ENCODE assay signal across 10 mouse cellular contexts in genomic region chr1:130740227-130740648, GRCm38 (mm10). TPM values are rescaled to one million over a fixed set of nuclear protein-coding genes. Genes with fewer than 3 reads are reported as not detected.
DNase-seq lines count a peak whose midpoint lies in the region; ATAC-seq and TF ChIP-seq lines count a peak whose summit lies in the region.
"Had no signal": no experiment of that assay in that cellular context is flagged by ENCODE, and none has a peak within 500 bp of the region (broad histone marks: within the 10 kb centered on the region; RNA-seq: fewer than 3 reads in every experiment).

No protein-coding gene starts in this region.

- ATAC-seq in forebrain, embryonic 14.5 days: no peak
- ATAC-seq in forebrain, embryonic 12.5 days (ENCODE audit: low FRiP score): no peak
- ATAC-seq in intestine, postnatal 0 days: no peak

- TF ChIP-seq CTCF in intestine, postnatal 0 days (IDR thresholded peaks at IDR 0.05; ENCODE audit: low read depth): no peak

- WGBS in forebrain, embryonic 14.5 days: 70% methylated on average over 4 of the region's 4 CpGs
- WGBS in forebrain, embryonic 12.5 days: 84% methylated on average over 4 of the region's 4 CpGs
- WGBS in intestine, postnatal 0 days: 44% methylated on average over 4 of the region's 4 CpGs

- H3K27ac ChIP-seq in forebrain, embryonic 14.5 days (ENCODE audit: low read depth, low read length): no peak overlapping the region
- H3K27ac ChIP-seq in forebrain, embryonic 12.5 days: no peak overlapping the region
- H3K27ac ChIP-seq in intestine, postnatal 0 days (ENCODE audit: low read depth, low read length): peak overlapping the region; percentile 51; the same call in 1 of the 2 replicates

- H3K9me3 ChIP-seq in forebrain, embryonic 14.5 days (replicated peaks; ENCODE audit: control insufficient read depth, low read length): no peaks in the 10 kb centered on the region
- H3K9me3 ChIP-seq in forebrain, embryonic 12.5 days: no peaks in the 10 kb centered on the region
- no peaks in the 10 kb centered on the region for H3K9me3 ChIP-seq in intestine, postnatal 0 days (ENCODE audit: control insufficient read depth)

- no peaks in the 10 kb centered on the region for H3K4me1 ChIP-seq in forebrain, embryonic 14.5 days (ENCODE audit: control insufficient read depth, insufficient read depth, low read length)
- no peaks in the 10 kb centered on the region for H3K4me1 ChIP-seq in forebrain, embryonic 12.5 days
- peaks cover 15% of the 10 kb centered on the region for H3K4me1 ChIP-seq in intestine, postnatal 0 days (replicated peaks; ENCODE audit: control insufficient read depth, insufficient read depth, low read length)

- DNase-seq in forebrain, embryonic 14.5 days (ENCODE audit: low spot score): peak; percentile 32
- DNase-seq in 3134 (ENCODE audit: extremely low read depth, insufficient read length, low spot score): peak; percentile 15
- peak; percentile 65 to 69 for DNase-seq in cerebellum, adult 18-20 months
- DNase-seq in thymus, postnatal 14 days: no peak
- DNase-seq in layer of hippocampus, adult 18-20 months (ENCODE audit: low spot score in 2 of 2): no peak
- no peak for DNase-seq in urinary bladder, postnatal 4 days (ENCODE audit: low spot score in 2 of 2)

- no peak overlapping the region for H3K4me3 ChIP-seq in forebrain, embryonic 14.5 days (ENCODE audit: low read depth, low read length)
- H3K4me3 ChIP-seq in forebrain, embryonic 12.5 days (replicated peaks): no peak overlapping the region
- no peak overlapping the region for H3K4me3 ChIP-seq in intestine, postnatal 0 days (ENCODE audit: low read depth, low read length)

- no peak overlapping the region for H3K4me2 ChIP-seq in forebrain, embryonic 14.5 days (ENCODE audit: low read length)
- H3K4me2 ChIP-seq in forebrain, embryonic 12.5 days: no peak overlapping the region
- H3K4me2 ChIP-seq in intestine, postnatal 0 days (replicated peaks; ENCODE audit: low read depth): no peak overlapping the region

- H3K9ac ChIP-seq in forebrain, embryonic 14.5 days (ENCODE audit: low read length): no peak overlapping the region
- H3K9ac ChIP-seq in forebrain, embryonic 12.5 days: no peak overlapping the region
- H3K9ac ChIP-seq in intestine, postnatal 0 days (ENCODE audit: low read depth, low read length): no peak overlapping the region

- no peaks in the 10 kb centered on the region for H3K36me3 ChIP-seq in forebrain, embryonic 14.5 days (ENCODE audit: control insufficient read depth, insufficient read depth, low read length)
- no peaks in the 10 kb centered on the region for H3K36me3 ChIP-seq in forebrain, embryonic 12.5 days (replicated peaks)
- peaks cover 49% of the 10 kb centered on the region for H3K36me3 ChIP-seq in intestine, postnatal 0 days (ENCODE audit: control insufficient read depth, insufficient read depth)

- H3K27me3 ChIP-seq in forebrain, embryonic 14.5 days (replicated peaks; ENCODE audit: control insufficient read depth, insufficient read depth, low read length): no peaks in the 10 kb centered on the region
- H3K27me3 ChIP-seq in forebrain, embryonic 12.5 days: no peaks in the 10 kb centered on the region
- no peaks in the 10 kb centered on the region for H3K27me3 ChIP-seq in intestine, postnatal 0 days (replicated peaks; ENCODE audit: control insufficient read depth, insufficient read depth, low read length)

RNA-seq across cellular contexts. Expression of gene AA986860, which starts 8.5 kb away (rescaled TPM):
- 0.43 and 0.54 TPM in 2 replicates for polyA plus RNA-seq in forebrain, embryonic 14.5 days (2014; fragmentation: Nextera tagmentation; extraction: Ambion mirVana)
- 0.33 and 0.45 TPM in 2 replicates for polyA plus RNA-seq in forebrain, embryonic 12.5 days (2016; fragmentation: Nextera tagmentation; extraction: Ambion mirVana)
- 42.3 and 46.7 TPM in 2 replicates for polyA plus RNA-seq in intestine, postnatal 0 days (2015; fragmentation: Nextera tagmentation; extraction: Ambion mirVana)
- 1 to 10 TPM; 1.3 to 1.6 TPM for total RNA-seq in layer of hippocampus, adult 18-20 months (2021)

RNA-seq across cellular contexts. Expression of gene Pfkfb2, which starts 11.2 kb away (rescaled TPM):
- polyA plus RNA-seq in forebrain, embryonic 14.5 days (2014; fragmentation: Nextera tagmentation; extraction: Ambion mirVana): 17.8 and 23.2 TPM in 2 replicates
- 14.0 and 14.3 TPM in 2 replicates for polyA plus RNA-seq in forebrain, embryonic 12.5 days (2016; fragmentation: Nextera tagmentation; extraction: Ambion mirVana)
- polyA plus RNA-seq in intestine, postnatal 0 days (2015; fragmentation: Nextera tagmentation; extraction: Ambion mirVana): 6.1 and 7.0 TPM in 2 replicates
- 10 to 100 TPM; 39.2 to 41.2 TPM for total RNA-seq in layer of hippocampus, adult 18-20 months (2021)

RNA-seq across cellular contexts. Expression of gene Yod1, which starts 23.1 kb away (rescaled TPM):
- 8.9 and 10.0 TPM in 2 replicates for polyA plus RNA-seq in forebrain, embryonic 14.5 days (2014; fragmentation: Nextera tagmentation; extraction: Ambion mirVana)
- 18.0 and 18.9 TPM in 2 replicates for polyA plus RNA-seq in forebrain, embryonic 12.5 days (2016; fragmentation: Nextera tagmentation; extraction: Ambion mirVana)
- polyA plus RNA-seq in intestine, postnatal 0 days (2015; fragmentation: Nextera tagmentation; extraction: Ambion mirVana): 8.9 and 9.5 TPM in 2 replicates
- 10 to 100 TPM; 16.2 to 18.1 TPM for total RNA-seq in layer of hippocampus, adult 18-20 months (2021)

RNA-seq across cellular contexts. Expression of gene Gm29427, which starts 24.6 kb away (rescaled TPM):
- not detected in 2 replicates for polyA plus RNA-seq in forebrain, embryonic 14.5 days (2014; fragmentation: Nextera tagmentation; extraction: Ambion mirVana)
- polyA plus RNA-seq in forebrain, embryonic 12.5 days (2016; fragmentation: Nextera tagmentation; extraction: Ambion mirVana): not detected in 2 replicates
- 0.20 and 0.48 TPM in 2 replicates for polyA plus RNA-seq in intestine, postnatal 0 days (2015; fragmentation: Nextera tagmentation; extraction: Ambion mirVana)
- not detected for total RNA-seq in layer of hippocampus, adult 18-20 months (2021)
- total RNA-seq: left cerebral cortex, adult 18-20 months had no signal
- polyA plus RNA-seq: stomach, embryonic 14.5 days had no signal

Comparison
In these comparisons a context has a peak if more than half of its experiments do, and no peak if none do; other contexts are left out.
1. DNase-seq: peak in forebrain, embryonic 14.5 days (single experiment), 3134 (single experiment) and cerebellum, adult 18-20 months (2 of 2); none in thymus, postnatal 14 days (single experiment), layer of hippocampus, adult 18-20 months (0 of 2) and urinary bladder, postnatal 4 days (0 of 2).
2. RNA of gene AA986860, which starts 8.5 kb away (polyA plus RNA-seq): 42.3 to 46.7 TPM in intestine, postnatal 0 days; 0.43 to 0.54 TPM in forebrain, embryonic 14.5 days and 0.33 to 0.45 TPM in forebrain, embryonic 12.5 days; every median in the first group is over 10 times any median in the second.